Mouse (Mus musculus) kidney, embryonic 14.5 days (tissue): Measurements from ENCODE around the gene Olfr1263. TPM values are rescaled to one million over a fixed set of nuclear protein-coding genes. Genes with fewer than 3 reads are reported as not detected.
A peak's percentile ranks its signal among the peaks of the same experiment; 100 is the strongest.

Experiments
- ATAC-seq: fragments of 200-750 bp; cut with Nextera tagmentation; 2 replicates; pipeline ENCODE4 v1.8.0; 2017; ENCODE audit warnings: moderate number of reproducible peaks, mild to moderate bottlenecking, moderate TSS enrichment, moderate library complexity; ENCODE audit not compliant: low FRiP score, low TSS enrichment
- H3K27ac ChIP-seq: fragments of 300-500 bp; sonication (generic); 2 replicates; pipeline ENCODE4 v1.5.1; 2014; ENCODE audit warnings: low read depth, mild to moderate bottlenecking, low read length, moderate library complexity, mixed read lengths
- H3K27me3 ChIP-seq: fragments of 300-500 bp; sonication (generic); 2 replicates; pipeline ENCODE4 v1.6.1; 2014; ENCODE audit warnings: mild to moderate bottlenecking, low read length; ENCODE audit not compliant: control insufficient read depth, insufficient read depth
- H3K36me3 ChIP-seq: fragments of 300-500 bp; sonication (generic); 2 replicates; pipeline ENCODE4 v1.6.1; 2014; ENCODE audit warnings: low read length, mixed read lengths; ENCODE audit not compliant: control insufficient read depth, insufficient read depth
- H3K4me1 ChIP-seq: fragments of 300-500 bp; sonication (generic); 2 replicates; pipeline ENCODE4 v1.6.1; 2014; ENCODE audit warnings: low read length, mixed read lengths; ENCODE audit not compliant: control insufficient read depth, insufficient read depth
- H3K4me2 ChIP-seq: fragments of 300-500 bp; sonication (generic); replicated peaks from 2 replicates; pipeline ENCODE4 v1.6.1; 2014; ENCODE audit warnings: low read depth, mild to moderate bottlenecking, low read length
- H3K4me3 ChIP-seq: fragments of 300-500 bp; sonication (generic); 2 replicates; pipeline ENCODE4 v1.5.1; 2014; ENCODE audit warnings: mild to moderate bottlenecking, low read length
- H3K9ac ChIP-seq: fragments of 300-500 bp; sonication (generic); 2 replicates; pipeline ENCODE4 v1.6.1; 2014; ENCODE audit warnings: low read depth, mild to moderate bottlenecking, low read length, moderate library complexity
- H3K9me3 ChIP-seq: fragments of 300-500 bp; sonication (generic); 2 replicates; pipeline ENCODE4 v1.6.1; 2016; ENCODE audit warnings: low read length; ENCODE audit not compliant: control insufficient read depth
- WGBS: fragments of 180-500 bp; shearing (Covaris S2); extraction: QIAGEN DNeasy Blood & Tissue Kit; methylation state at CpG from one replicate; pipeline ENCODE4 v1.1.7; 2014; 5-methylcytosine and 5-hydroxymethylcytosine counted together
- polyA plus RNA-seq: library from polyadenylated mRNA; unstranded; fragments of >200 nt; fragmentation: Nextera tagmentation; extraction: Ambion mirVana; gene quantifications from 2 replicates; pipeline ENCODE4 v1.2.1, GENCODE M21; 2014

The Olfr1263 gene
- not detected in 2 replicates for polyA plus RNA-seq

DNA sequence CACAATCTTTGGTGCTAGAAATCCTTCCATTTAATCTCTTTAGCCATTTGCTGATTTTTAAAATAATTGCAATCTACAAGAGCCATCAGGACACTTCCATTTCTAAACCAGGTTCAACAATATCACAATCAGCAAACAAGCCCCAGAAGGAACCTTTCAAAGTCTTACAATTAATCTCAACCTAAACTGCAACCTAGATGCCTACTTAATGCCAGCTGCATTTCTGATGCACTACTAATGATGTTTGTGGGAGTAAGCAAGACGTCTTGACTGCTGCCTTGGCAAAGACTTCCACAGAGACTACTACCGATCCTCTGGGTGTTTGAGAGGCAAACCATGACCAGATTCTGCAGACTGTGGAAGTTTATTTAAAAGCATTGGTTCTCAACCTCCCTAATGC is at the start of gene Olfr1263:
Gene Olfr1263, plus strand, starts transcription at position 301 of the 400 bp plus-strand sequence.
- no peak within 1 kb of the TSS for H3K27ac ChIP-seq
- no peak for ATAC-seq
- H3K4me2 ChIP-seq, result no peak within 1 kb of the TSS
- H3K9me3 ChIP-seq, result no peaks in the 10 kb centered on the region
- 81% methylated on average over 2 of the region's 2 CpGs for WGBS
- H3K36me3 ChIP-seq, result no peaks in the 10 kb centered on the region
- no peaks in the 10 kb centered on the region for H3K27me3 ChIP-seq
- no peak within 1 kb of the TSS for H3K4me3 ChIP-seq
- H3K9ac ChIP-seq, result no peak within 1 kb of the TSS
- no peaks in the 10 kb centered on the region for H3K4me1 ChIP-seq

DNA sequence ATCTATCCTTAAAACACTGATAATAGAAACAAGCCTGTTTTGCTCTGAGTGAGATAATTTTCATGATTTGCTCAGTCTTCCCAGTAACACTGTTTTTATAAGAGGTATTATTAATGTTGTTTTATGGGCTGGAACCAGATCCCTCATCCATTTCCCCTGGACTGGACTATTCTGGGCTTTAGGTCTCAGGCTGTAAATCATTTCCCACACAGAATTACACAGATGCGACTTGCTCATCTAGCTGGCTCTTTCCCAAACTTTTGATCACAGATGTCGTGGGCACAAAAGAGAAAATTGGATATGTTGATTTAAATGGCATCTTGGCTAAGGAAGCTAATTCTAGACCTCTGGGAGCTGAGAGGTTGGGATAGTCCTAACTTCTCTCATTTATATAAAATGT is 37.7 kb upstream of the Olfr1263 start, which contains the start of gene Olfr1260:
Gene Olfr1260, plus strand, starts transcription at position 157 of the 400 bp plus-strand sequence.
- H3K9me3 ChIP-seq, result no peaks in the 10 kb centered on the region
- no peak within 1 kb of the TSS for H3K27ac ChIP-seq
- 13% methylated on average over 2 of the region's 2 CpGs for WGBS
- no peaks in the 10 kb centered on the region for H3K27me3 ChIP-seq
- H3K4me3 ChIP-seq, result no peak within 1 kb of the TSS
- no peak within 1 kb of the TSS for H3K4me2 ChIP-seq
- no peaks in the 10 kb centered on the region for H3K4me1 ChIP-seq
- H3K9ac ChIP-seq, result no peak within 1 kb of the TSS
- peak; percentile 90; the same call in 1 of the 2 replicates for ATAC-seq
- no peaks in the 10 kb centered on the region for H3K36me3 ChIP-seq

DNA sequence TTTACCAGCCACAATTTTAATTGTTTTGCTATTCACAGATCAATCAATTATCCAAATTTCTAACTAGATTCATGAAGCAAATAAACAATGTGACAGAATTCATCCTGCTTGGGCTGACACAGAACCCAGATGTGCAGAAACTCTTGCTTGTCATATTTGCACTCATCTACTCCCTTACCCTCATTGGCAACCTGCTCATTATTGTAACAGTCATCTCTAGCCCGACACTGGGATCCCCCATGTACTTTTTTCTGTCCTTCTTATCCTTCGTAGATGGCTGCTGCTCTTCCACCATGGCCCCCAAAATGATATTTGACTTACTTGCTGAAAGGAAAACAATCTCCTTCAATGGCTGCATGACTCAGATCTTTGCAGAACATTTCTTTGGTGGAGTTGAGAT is 34.2 kb upstream of the Olfr1263 start:
- Histone ChIP-seq H3K36me3 (no peaks in the 10 kb centered on the region), H3K27ac (no peak overlapping the region), H3K9me3 (no peaks in the 10 kb centered on the region), H3K9ac (no peak overlapping the region), H3K4me1 (no peaks in the 10 kb centered on the region), H3K27me3 (no peaks in the 10 kb centered on the region), H3K4me3 (no peak overlapping the region), H3K4me2 (no peak overlapping the region)
- WGBS, result 93% methylated on average over 2 of the region's 2 CpGs
- no peak for ATAC-seq

- Histone ChIP-seq H3K9ac (no peak within 1 kb of the TSS), H3K4me3 (no peak within 1 kb of the TSS), H3K4me2 (no peak within 1 kb of the TSS), H3K9me3 (no peaks in the 10 kb centered on the region), H3K27ac (no peak within 1 kb of the TSS), H3K4me1 (no peaks in the 10 kb centered on the region), H3K36me3 (no peaks in the 10 kb centered on the region), H3K27me3 (no peaks in the 10 kb centered on the region)
- ATAC-seq, result no peak
Observed at GRCm38 (mm10) chr2:89990921-89991320, 21.0 kb upstream of the Olfr1263 start, which contains the start of gene Olfr1261. TSS of gene Olfr1261 (plus strand) at chr2:89991221.

GRCm38 (mm10) chr2:89999845-90000244 is 12.1 kb upstream of the Olfr1263 start, which contains the start of gene Olfr1262:
TSS of gene Olfr1262 (plus strand) at chr2:90000145.
- H3K9me3 ChIP-seq, result no peaks in the 10 kb centered on the region
- H3K4me2 ChIP-seq, result no peak within 1 kb of the TSS
- no peaks in the 10 kb centered on the region for H3K4me1 ChIP-seq
- no peaks in the 10 kb centered on the region for H3K27me3 ChIP-seq
- H3K36me3 ChIP-seq, result no peaks in the 10 kb centered on the region
- H3K4me3 ChIP-seq, result no peak within 1 kb of the TSS
- no peak within 1 kb of the TSS for H3K27ac ChIP-seq
- no peak for ATAC-seq
- no peak within 1 kb of the TSS for H3K9ac ChIP-seq

DNA sequence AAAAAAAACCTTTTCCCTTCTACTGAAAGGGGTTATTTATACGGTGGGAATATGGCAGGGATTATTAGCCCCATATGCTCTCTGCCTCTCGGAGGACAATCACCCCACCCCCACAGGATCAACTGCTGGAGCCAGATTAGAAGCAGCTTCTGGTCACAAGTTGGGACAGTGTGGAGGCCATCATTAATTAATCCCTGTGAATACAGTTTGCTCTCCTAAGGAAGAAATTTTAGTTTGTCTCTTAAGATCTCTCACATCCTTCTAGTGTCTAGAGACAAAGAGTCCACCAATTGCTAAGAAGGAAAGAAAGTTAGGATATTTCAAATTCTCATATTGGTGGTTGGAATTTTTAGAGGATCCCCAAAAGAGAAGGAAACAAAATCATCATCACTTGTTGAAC is 13.5 kb downstream of the Olfr1263 start, which contains the start of gene Olfr1264:
Gene Olfr1264, minus strand, starts transcription at position 101 of the 400 bp plus-strand sequence.
- H3K27ac ChIP-seq, result no peak within 1 kb of the TSS
- no peak within 1 kb of the TSS for H3K9ac ChIP-seq
- H3K9me3 ChIP-seq, result no peaks in the 10 kb centered on the region
- H3K4me2 ChIP-seq, result no peak within 1 kb of the TSS
- H3K36me3 ChIP-seq, result no peaks in the 10 kb centered on the region
- no peak for ATAC-seq
- no peak within 1 kb of the TSS for H3K4me3 ChIP-seq
- no peaks in the 10 kb centered on the region for H3K27me3 ChIP-seq
- WGBS, result 53% methylated on average over 2 of the region's 2 CpGs
- no peaks in the 10 kb centered on the region for H3K4me1 ChIP-seq

GRCm38 (mm10) chr2:90035037-90035436 is 23.1 kb downstream of the Olfr1263 start, which contains the start of gene Olfr1265:
TSS of gene Olfr1265 (plus strand) at chr2:90035337.
- H3K4me2 ChIP-seq, result no peak within 1 kb of the TSS
- ATAC-seq, result no peak
- H3K27me3 ChIP-seq, result no peaks in the 10 kb centered on the region
- H3K27ac ChIP-seq, result no peak within 1 kb of the TSS
- no peaks in the 10 kb centered on the region for H3K4me1 ChIP-seq
- no peaks in the 10 kb centered on the region for H3K36me3 ChIP-seq
- H3K9me3 ChIP-seq, result no peaks in the 10 kb centered on the region
- no peak within 1 kb of the TSS for H3K4me3 ChIP-seq
- H3K9ac ChIP-seq, result no peak within 1 kb of the TSS

DNA sequence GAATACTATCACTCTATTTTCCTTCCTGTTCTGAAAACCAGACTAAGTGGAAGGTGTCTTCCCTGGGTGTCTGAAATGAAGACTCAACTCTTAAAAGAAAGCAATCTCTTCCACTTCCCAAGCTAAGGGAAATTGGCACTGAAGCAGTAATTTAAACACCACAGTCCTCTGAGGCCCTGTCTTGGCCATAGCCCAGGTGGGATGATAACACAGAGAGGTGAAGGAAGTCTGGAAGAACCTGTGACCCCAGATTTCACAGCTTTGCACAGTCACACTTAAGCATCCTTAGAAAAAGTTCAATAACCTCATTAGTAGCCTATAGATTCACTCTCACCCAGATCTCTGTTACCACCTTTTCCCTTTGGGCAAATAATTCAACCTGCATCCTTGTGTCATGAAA is 51.6 kb downstream of the Olfr1263 start, which contains the start of gene Olfr140:
Gene Olfr140, minus strand, starts transcription at position 101 of the 400 bp plus-strand sequence.
- Histone ChIP-seq H3K4me3 (no peak within 1 kb of the TSS), H3K9ac (no peak within 1 kb of the TSS), H3K4me1 (no peaks in the 10 kb centered on the region), H3K27me3 (no peaks in the 10 kb centered on the region), H3K36me3 (no peaks in the 10 kb centered on the region), H3K9me3 (0 out of 2 replicates have a peak, but pooled peaks cover 4% of the 10 kb centered on the region), H3K27ac (no peak within 1 kb of the TSS), H3K4me2 (no peak within 1 kb of the TSS)
- ATAC-seq, result no peak
